Mouse (Mus musculus): ENCODE results near the gene Tmem123. TPM values are rescaled to one million over a fixed set of nuclear protein-coding genes. Genes with fewer than 3 reads are reported as not detected.

Tmem123 gene
- polyA plus RNA-seq, 1 experiment from 2014 or later = 88.5 TPM

DNA sequence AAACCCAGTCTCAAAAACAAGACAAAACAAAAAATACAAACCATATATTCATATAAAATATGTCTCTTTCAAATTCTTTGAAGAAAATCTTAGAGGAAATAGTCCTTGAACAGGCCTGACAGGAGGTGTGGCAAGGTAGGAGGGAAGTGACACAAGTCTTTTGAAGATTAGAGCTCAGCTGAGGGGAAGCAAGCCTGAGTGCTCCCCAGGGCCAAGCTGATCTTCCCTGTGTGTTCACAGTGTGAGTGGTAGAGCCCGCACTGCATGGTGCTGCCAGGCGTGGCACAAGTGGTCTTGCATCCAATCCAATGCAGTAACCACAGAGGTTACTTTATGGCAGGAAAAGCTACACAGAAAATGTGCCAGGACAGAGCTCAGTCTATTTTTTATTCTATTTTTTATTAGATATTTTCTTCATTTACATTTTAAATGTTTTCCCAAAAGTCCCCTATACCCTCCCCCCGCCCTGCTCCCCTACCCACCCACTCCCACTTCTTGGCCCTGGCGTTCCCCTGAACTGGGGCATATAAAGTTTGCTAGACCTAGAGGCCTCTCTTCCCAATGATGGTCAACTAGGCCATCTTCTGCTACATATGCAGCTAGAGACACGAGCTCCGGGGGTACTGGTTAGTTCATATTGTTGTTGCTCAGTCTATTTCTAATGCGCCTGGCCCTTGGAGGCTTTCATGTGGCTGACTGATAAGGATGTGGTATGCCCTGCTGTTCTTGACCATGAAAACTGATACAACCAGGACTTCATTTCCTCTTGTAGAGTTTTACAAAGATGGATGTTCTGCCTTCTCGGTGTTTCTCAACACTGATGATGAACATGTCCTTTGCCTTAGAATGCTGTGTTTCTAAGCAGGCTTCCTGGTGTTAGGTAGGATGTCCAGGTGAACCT, 16.7 kb downstream of the Tmem123 start:
- Histone ChIP-seq H3K36me3 (ENCODE audit: inconsistent target) (no peaks in the 10 kb centered on the region), H3K27ac (no peak overlapping the region), H3K4me3 (ENCODE audit: inconsistent target) (no peak overlapping the region), H3K79me2 (ENCODE audit: inconsistent target) (no peaks in the 10 kb centered on the region; the same call in 1 of the 2 replicates)
- WGBS (ENCODE audit: missing documents) = 68% methylated on average over 8 of the region's 8 CpGs

DNA sequence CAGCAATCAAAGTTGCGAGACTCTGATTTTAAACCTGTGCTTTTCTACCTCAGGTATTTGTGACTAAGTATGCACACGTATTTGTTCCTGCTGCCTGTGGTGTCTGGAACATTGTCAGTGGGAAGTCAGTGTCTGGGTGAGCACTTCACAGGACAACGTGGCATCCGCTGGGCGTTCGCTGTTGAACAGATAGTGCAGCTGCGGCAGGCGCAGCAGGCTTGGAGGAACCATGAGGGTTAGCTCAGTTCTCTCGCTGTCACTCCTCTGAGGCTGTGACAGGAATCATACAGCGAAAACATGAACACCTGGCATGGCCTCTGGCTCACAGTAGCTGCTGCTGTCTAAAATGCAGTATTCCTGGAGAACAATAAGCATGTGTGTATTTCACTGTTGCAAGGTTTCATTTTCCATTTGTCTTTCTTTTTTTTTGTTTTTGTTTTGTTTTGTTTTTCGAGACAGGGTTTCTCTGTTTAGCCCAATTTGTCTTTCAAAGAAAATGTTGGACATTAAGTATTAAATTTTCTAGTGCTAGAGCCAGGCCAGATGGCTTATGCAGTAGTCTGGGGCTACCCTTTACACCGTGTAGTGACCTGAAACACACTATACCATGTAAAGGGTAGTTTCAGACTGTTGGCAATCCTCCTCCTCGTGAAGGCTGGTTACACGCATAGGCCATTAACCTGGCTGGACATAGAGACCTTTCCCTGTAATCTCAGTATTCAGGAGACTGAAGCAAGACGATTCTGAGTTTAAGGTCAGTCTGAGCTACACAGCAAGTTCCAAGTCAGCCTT, 20.2 kb downstream of the Tmem123 start:
- Histone ChIP-seq H3K27ac (no peak overlapping the region), H3K79me2 (ENCODE audit: inconsistent target) (no peaks in the 10 kb centered on the region; the same call in 1 of the 2 replicates), H3K4me3 (ENCODE audit: inconsistent target) (no peak overlapping the region), H3K36me3 (ENCODE audit: inconsistent target) (no peaks in the 10 kb centered on the region)
- WGBS (ENCODE audit: missing documents) = 93% methylated on average over 15 of the region's 15 CpGs

DNA sequence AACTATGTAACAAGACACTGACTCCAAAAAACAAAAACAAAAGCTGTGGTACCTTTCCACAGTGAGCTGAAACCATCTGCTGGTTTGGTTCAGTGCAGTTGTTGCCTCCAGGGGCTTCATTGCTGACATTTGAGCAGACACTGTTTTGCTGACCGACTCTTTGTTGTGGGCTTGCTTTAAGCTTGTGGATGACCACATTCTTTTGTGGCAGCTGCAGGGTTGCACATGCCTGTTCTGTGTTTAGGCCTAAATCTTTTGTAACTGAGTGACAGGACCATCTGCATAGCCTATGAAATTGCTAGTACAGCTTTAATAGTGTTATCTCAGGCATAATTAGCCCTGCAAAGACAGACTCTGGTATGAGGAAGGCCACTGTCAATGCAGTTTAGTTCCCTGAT, 20.8 kb downstream of the Tmem123 start:
- no peaks in the 10 kb centered on the region for H3K36me3 ChIP-seq (ENCODE audit: inconsistent target)
- 72% methylated on average over 1 of the region's 1 CpGs for WGBS (ENCODE audit: missing documents)
- no peak overlapping the region for H3K27ac ChIP-seq
- H3K4me3 ChIP-seq (ENCODE audit: inconsistent target) = no peak overlapping the region
- no peaks in the 10 kb centered on the region; the same call in 1 of the 2 replicates for H3K79me2 ChIP-seq (ENCODE audit: inconsistent target)

DNA sequence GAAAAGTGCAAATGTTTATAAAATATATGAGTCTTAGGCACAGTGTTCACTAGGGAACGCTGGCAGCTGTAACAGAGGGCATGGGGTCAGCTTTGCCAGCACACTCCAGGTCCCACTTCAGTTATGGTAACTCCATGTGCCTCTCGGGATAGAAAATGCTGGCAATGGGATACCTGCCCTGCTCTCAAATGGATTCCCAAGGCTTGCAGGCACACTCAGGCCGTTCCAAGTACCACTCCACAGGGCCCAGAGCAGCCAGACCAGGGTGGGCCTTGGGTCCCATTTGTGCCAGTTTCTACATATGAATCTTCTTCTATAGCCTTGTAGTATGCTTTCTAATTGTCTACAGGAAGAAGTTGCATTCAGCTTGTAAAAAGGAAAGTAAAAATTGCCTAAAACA, 21.6 kb downstream of the Tmem123 start:
- H3K36me3 ChIP-seq (ENCODE audit: inconsistent target) = no peaks in the 10 kb centered on the region
- no peaks in the 10 kb centered on the region; the same call in 1 of the 2 replicates for H3K79me2 ChIP-seq (ENCODE audit: inconsistent target)
- peak overlapping the region; percentile 48 for H3K27ac ChIP-seq
- H3K4me3 ChIP-seq (ENCODE audit: inconsistent target) = no peak overlapping the region
- 85% methylated on average over 3 of the region's 3 CpGs for WGBS (ENCODE audit: missing documents)

DNA sequence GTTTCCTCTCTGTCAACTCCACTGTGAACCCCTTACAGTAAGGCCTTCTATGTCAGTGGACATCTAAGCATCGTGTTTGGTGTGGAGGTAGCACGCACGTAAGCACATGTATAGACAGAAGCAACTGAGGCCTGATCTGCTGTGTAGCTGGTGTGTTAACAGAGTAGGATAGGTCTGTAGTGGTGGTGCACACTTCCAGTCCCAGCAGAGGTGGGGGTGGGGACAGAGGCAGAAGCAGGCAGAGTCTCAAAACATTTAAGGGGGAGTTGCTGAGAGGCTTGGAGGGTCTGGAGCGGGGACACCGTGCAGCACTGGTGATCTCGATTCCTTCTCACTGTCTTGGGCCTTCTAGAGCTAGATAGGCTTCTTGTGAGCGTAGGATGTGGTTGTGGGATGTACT, 22.2 kb downstream of the Tmem123 start:
- H3K36me3 ChIP-seq (ENCODE audit: inconsistent target) = peaks cover 4% of the 10 kb centered on the region; the same call in 1 of the 2 replicates
- WGBS (ENCODE audit: missing documents) = 90% methylated on average over 6 of the region's 7 CpGs
- H3K79me2 ChIP-seq (ENCODE audit: inconsistent target) = no peaks in the 10 kb centered on the region; the same call in 1 of the 2 replicates
- peak overlapping the region; percentile 48; the same call in 1 of the 2 replicates for H3K27ac ChIP-seq
- H3K4me3 ChIP-seq (ENCODE audit: inconsistent target) = no peak overlapping the region

DNA sequence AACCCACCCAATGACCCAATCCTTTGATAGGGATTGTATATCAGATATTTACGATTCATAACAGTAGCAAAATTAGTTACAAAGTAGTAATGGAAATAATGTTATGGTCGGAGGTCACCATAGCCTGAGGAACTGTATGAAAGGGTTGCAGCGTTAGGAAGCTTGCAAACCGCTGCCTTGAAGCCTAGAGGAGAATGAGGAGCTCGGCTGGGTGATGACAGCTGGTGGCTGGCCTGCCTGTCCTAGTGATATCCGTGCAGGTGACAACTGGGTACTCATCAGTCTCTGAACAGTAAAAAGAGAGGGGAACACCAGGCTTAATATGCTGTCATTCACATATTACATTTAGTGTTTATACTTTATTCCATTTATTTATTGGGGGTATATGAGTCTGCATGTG, 24.6 kb downstream of the Tmem123 start:
- peaks cover 23% of the 10 kb centered on the region; the same call in 1 of the 2 replicates for H3K36me3 ChIP-seq (ENCODE audit: inconsistent target)
- WGBS (ENCODE audit: missing documents) = 89% methylated on average over 5 of the region's 6 CpGs
- H3K27ac ChIP-seq = no peak overlapping the region
- no peak overlapping the region for H3K4me3 ChIP-seq (ENCODE audit: inconsistent target)
- no peaks in the 10 kb centered on the region for H3K79me2 ChIP-seq (ENCODE audit: inconsistent target)

GRCm38 (mm10) chr9:7789764-7790575, 26.1 kb downstream of the Tmem123 start:
- Histone ChIP-seq H3K4me3 (ENCODE audit: inconsistent target) (no peak overlapping the region), H3K36me3 (ENCODE audit: inconsistent target) (peaks cover 23% of the 10 kb centered on the region; the same call in 1 of the 2 replicates), H3K27ac (no peak overlapping the region), H3K79me2 (ENCODE audit: inconsistent target) (no peaks in the 10 kb centered on the region)
- WGBS (ENCODE audit: missing documents) = 96% methylated on average over 8 of the region's 8 CpGs

DNA sequence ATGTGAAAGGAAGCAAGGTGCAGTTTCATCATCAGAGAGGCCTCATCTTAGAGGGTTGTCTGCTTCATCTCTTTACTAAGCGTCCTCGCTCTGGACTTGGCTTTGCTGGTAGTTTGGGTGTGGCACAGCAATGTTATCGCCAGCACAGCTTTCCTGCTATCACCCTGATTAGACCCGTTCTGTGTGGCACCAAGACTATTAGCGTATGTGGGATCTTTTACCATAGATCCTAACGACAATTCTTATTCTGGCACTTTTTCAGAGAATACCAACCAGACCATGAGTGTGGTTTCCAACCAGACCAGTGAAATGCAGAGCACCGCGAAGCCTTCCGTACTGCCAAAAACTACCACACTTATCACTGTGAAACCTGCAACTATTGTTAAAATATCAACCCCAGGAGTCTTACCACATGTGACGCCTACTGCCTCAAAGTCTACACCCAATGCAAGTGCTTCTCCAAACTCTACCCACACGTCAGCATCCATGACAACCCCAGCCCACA, 26.8 kb downstream of the Tmem123 start:
- no peak overlapping the region for H3K4me3 ChIP-seq (ENCODE audit: inconsistent target)
- no peaks in the 10 kb centered on the region for H3K79me2 ChIP-seq (ENCODE audit: inconsistent target)
- H3K36me3 ChIP-seq (ENCODE audit: inconsistent target) = peaks cover 23% of the 10 kb centered on the region; the same call in 1 of the 2 replicates
- WGBS (ENCODE audit: missing documents) = 94% methylated on average over 11 of the region's 11 CpGs
- no peak overlapping the region for H3K27ac ChIP-seq

GRCm38 (mm10) chr9:7793561-7793960, 29.7 kb downstream of the Tmem123 start:
- H3K4me3 ChIP-seq (ENCODE audit: inconsistent target) = no peak overlapping the region
- no peak overlapping the region for H3K27ac ChIP-seq
- H3K79me2 ChIP-seq (ENCODE audit: inconsistent target) = no peaks in the 10 kb centered on the region
- H3K36me3 ChIP-seq (ENCODE audit: inconsistent target) = peaks cover 23% of the 10 kb centered on the region; the same call in 1 of the 2 replicates
- 100% methylated on average over 2 of the region's 2 CpGs for WGBS (ENCODE audit: missing documents)

GRCm38 (mm10) chr9:7795581-7795980, 31.7 kb downstream of the Tmem123 start:
- no peak overlapping the region for H3K4me3 ChIP-seq (ENCODE audit: inconsistent target)
- peaks cover 23% of the 10 kb centered on the region; the same call in 1 of the 2 replicates for H3K36me3 ChIP-seq (ENCODE audit: inconsistent target)
- H3K27ac ChIP-seq = no peak overlapping the region
- H3K79me2 ChIP-seq (ENCODE audit: inconsistent target) = no peaks in the 10 kb centered on the region

- no peak overlapping the region for H3K27ac ChIP-seq
- H3K4me3 ChIP-seq (ENCODE audit: inconsistent target) = no peak overlapping the region
- H3K79me2 ChIP-seq (ENCODE audit: inconsistent target) = no peaks in the 10 kb centered on the region
- 85% methylated on average over 6 of the region's 6 CpGs for WGBS (ENCODE audit: missing documents)
- peaks cover 17% of the 10 kb centered on the region; the same call in 1 of the 2 replicates for H3K36me3 ChIP-seq (ENCODE audit: inconsistent target)
These were observed 32.5 kb downstream of the Tmem123 start for GRCm38 (mm10) chr9:7796129-7796864.

DNA sequence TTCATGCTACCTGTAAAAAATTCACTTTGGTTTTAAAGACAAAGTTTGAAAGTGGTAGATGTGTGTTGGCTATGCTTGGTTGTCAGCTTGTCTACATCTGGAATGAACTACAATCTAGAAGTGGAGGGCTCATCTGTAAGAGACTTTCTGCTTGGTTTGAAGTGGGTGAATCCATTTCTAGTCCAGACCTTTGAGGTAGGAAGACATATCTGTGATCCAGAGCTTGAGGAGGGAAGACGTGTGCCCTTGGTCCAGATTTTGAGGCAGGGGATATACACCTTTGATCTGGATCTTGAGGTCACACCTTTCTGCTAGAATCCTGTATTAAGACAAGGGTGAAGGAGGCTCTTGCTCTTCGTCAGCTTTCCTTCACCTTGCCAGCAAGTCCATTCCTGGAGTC, 33.7 kb downstream of the Tmem123 start:
- Histone ChIP-seq H3K36me3 (ENCODE audit: inconsistent target) (peaks cover 7% of the 10 kb centered on the region; the same call in 1 of the 2 replicates), H3K4me3 (ENCODE audit: inconsistent target) (no peak overlapping the region), H3K79me2 (ENCODE audit: inconsistent target) (no peaks in the 10 kb centered on the region), H3K27ac (no peak overlapping the region)
- 88% methylated on average over 2 of the region's 2 CpGs for WGBS (ENCODE audit: missing documents)

GRCm38 (mm10) chr9:7798555-7798954, 34.7 kb downstream of the Tmem123 start:
- no peak overlapping the region for H3K27ac ChIP-seq
- no peak overlapping the region for H3K4me3 ChIP-seq (ENCODE audit: inconsistent target)
- WGBS (ENCODE audit: missing documents) = 100% methylated on average over 3 of the region's 3 CpGs
- H3K36me3 ChIP-seq (ENCODE audit: inconsistent target) = no peaks in the 10 kb centered on the region
- H3K79me2 ChIP-seq (ENCODE audit: inconsistent target) = no peaks in the 10 kb centered on the region

Data from macrophage (primary cell).